Mouse (Mus musculus) gastrocnemius, adult 2 months (tissue): ENCODE results near the gene Selenos. TPM values are rescaled to one million over a fixed set of nuclear protein-coding genes. Genes with fewer than 3 reads are reported as not detected.
A peak's percentile ranks its signal among the peaks of the same experiment; 100 is the strongest.

ENCODE experiments used
- DNase-seq: peaks from one replicate; pipeline ENCODE4 v3.0.0; 2022
- H3K27ac ChIP-seq: fragments of 200-600 bp; 2 replicates; pipeline ENCODE4 v1.8.1; 2022; ENCODE audit warnings: mild to moderate bottlenecking
- H3K4me3 ChIP-seq: fragments of 200-600 bp; 2 replicates; pipeline ENCODE4 v1.8.1; 2022; ENCODE audit warnings: mild to moderate bottlenecking, moderate library complexity
- CTCF ChIP-seq: fragments of 200-600 bp; IDR thresholded peaks from 2 replicates; pipeline ENCODE4 v1.8.1; 2022; ENCODE audit warnings: antibody characterized with exemption, mild to moderate bottlenecking, moderate library complexity
- intact Hi-C: fragments of 180-260 bp; cut with DNase I; formaldehyde crosslinking; loops from one replicate; pipeline ENCODE4 v1.15.1; 2025
- long read RNA-seq, 2 experiments: library from polyadenylated mRNA; stranded (forward); transcript quantifications; one replicate each; pipeline ENCODE4 v2.0.0; 2021
- total RNA-seq, 2 experiments: library from RNA; stranded (reverse); gene quantifications; 2 replicates each; pipeline ENCODE4 v1.2.3; 2021

Gene Selenos
- total RNA-seq = 10 to 100 TPM; 26.5 to 35.1 TPM
- long read RNA-seq, experiment 1, transcript Selenos-201 (6 exons, 1,191 nt) = major isoform, 38 of 40 reads
- long read RNA-seq, experiment 1, partial matches to known transcripts = 1 of 40 reads
- long read RNA-seq, experiment 1, other reads (novel, unspliced or antisense) = 1 of 40 reads
- long read RNA-seq, experiment 2, transcript Selenos-201 (6 exons, 1,191 nt) = major isoform, 37 of 44 reads
- long read RNA-seq, experiment 2, partial matches to known transcripts = 0 of 44 reads
- long read RNA-seq, experiment 2, other reads (novel, unspliced or antisense) = 2 of 44 reads

- intact Hi-C loops = no loop called here
- Histone ChIP-seq H3K4me3 (peak within 1 kb of the TSS; percentile 81), H3K27ac (peak within 1 kb of the TSS; percentile 96)
- DNase-seq = peak; percentile 97
- TF ChIP-seq CTCF = no peak
These were observed at the start of gene Selenos for GRCm38 (mm10) chr7:66079364-66080230. TSS of gene Selenos (plus strand) at chr7:66079649.

GRCm38 (mm10) chr7:66036809-66037208, 42.6 kb upstream of the Selenos start:
- no peak for DNase-seq
- no peak for TF ChIP-seq CTCF
- intact Hi-C loops = no loop called here

GRCm38 (mm10) chr7:66038261-66038660, 41.2 kb upstream of the Selenos start:
- Histone ChIP-seq H3K4me3 (no peak overlapping the region), H3K27ac (no peak overlapping the region)
- TF ChIP-seq CTCF = no peak
- peak; percentile 35 for DNase-seq
- intact Hi-C loops = no loop called here

More at GRCm38 (mm10) chr7:66036809-66037208, 42.6 kb upstream of the Selenos start:
- Histone ChIP-seq H3K27ac (no peak overlapping the region), H3K4me3 (no peak overlapping the region)

- no peak overlapping the region for H3K27ac ChIP-seq
- no peak overlapping the region for H3K4me3 ChIP-seq
- TF ChIP-seq CTCF = no peak
- no peak for DNase-seq
- intact Hi-C loops = no loop called here
These were observed 40.7 kb upstream of the Selenos start for GRCm38 (mm10) chr7:66038730-66039129.

- TF ChIP-seq CTCF = no peak
- DNase-seq = no peak
- Histone ChIP-seq H3K4me3 (no peak overlapping the region), H3K27ac (no peak overlapping the region)
- intact Hi-C loops = no loop called here
These were observed 39.2 kb upstream of the Selenos start for GRCm38 (mm10) chr7:66040026-66040814.

GRCm38 (mm10) chr7:66043552-66044459, 35.6 kb upstream of the Selenos start, which contains the start of gene Gm45213:
TSS of gene Gm45213 (plus strand) at chr7:66043602.
- intact Hi-C loops = no loop called here
- Histone ChIP-seq H3K27ac (no peak within 1 kb of the TSS), H3K4me3 (no peak within 1 kb of the TSS)
- no peak for TF ChIP-seq CTCF
- DNase-seq = no peak

GRCm38 (mm10) chr7:66044617-66045016, 34.8 kb upstream of the Selenos start:
- no peak overlapping the region for H3K4me3 ChIP-seq
- TF ChIP-seq CTCF = no peak
- intact Hi-C loops = no loop called here
- no peak for DNase-seq
- no peak overlapping the region for H3K27ac ChIP-seq

- intact Hi-C loops = no loop called here
- TF ChIP-seq CTCF = no peak
- H3K4me3 ChIP-seq = no peak overlapping the region
- no peak for DNase-seq
- H3K27ac ChIP-seq = no peak overlapping the region
These were observed 32.2 kb upstream of the Selenos start for GRCm38 (mm10) chr7:66046921-66047918.

- no peak for TF ChIP-seq CTCF
- DNase-seq = no peak
- intact Hi-C loops = no loop called here
- H3K27ac ChIP-seq = no peak overlapping the region
- no peak overlapping the region for H3K4me3 ChIP-seq
These were observed 31.5 kb upstream of the Selenos start for GRCm38 (mm10) chr7:66047975-66048374.

- intact Hi-C loops = no loop called here
- no peak for TF ChIP-seq CTCF
- no peak overlapping the region for H3K4me3 ChIP-seq
- no peak overlapping the region for H3K27ac ChIP-seq
- DNase-seq = no peak
These were observed 30.8 kb upstream of the Selenos start for GRCm38 (mm10) chr7:66048446-66049230.
